Mouse (Mus musculus) limb, embryonic 14.5 days (tissue): ENCODE measurements around the gene Tmem239. TPM values are rescaled to one million over a fixed set of nuclear protein-coding genes. Genes with fewer than 3 reads are reported as not detected.

Experiments
- ATAC-seq: fragments of 200-750 bp; cut with Nextera tagmentation; 2 replicates; pipeline ENCODE4 v1.8.0; 2017; ENCODE audit warnings: low read depth, moderate number of reproducible peaks, moderate TSS enrichment; ENCODE audit not compliant: low FRiP score
- DNase-seq: peaks from one replicate; pipeline ENCODE4 v3.0.0-alpha.2; 2015; ENCODE audit warnings: low spot score
- H3K27ac ChIP-seq: fragments of 300-500 bp; sonication (generic); replicated peaks from 2 replicates; pipeline ENCODE4 v1.5.1; 2014; ENCODE audit warnings: low read depth, mild to moderate bottlenecking, low read length, moderate library complexity, mixed read lengths
- H3K27me3 ChIP-seq: fragments of 300-500 bp; sonication (generic); 2 replicates; pipeline ENCODE4 v1.6.1; 2014; ENCODE audit warnings: low read length, mixed read lengths; ENCODE audit not compliant: control insufficient read depth, insufficient read depth
- H3K36me3 ChIP-seq: fragments of 300-500 bp; sonication (generic); 2 replicates; pipeline ENCODE4 v1.6.1; 2014; ENCODE audit warnings: mild to moderate bottlenecking, low read length, moderate library complexity, mixed read lengths; ENCODE audit not compliant: control insufficient read depth, insufficient read depth
- H3K4me1 ChIP-seq: fragments of 300-500 bp; sonication (generic); 2 replicates; pipeline ENCODE4 v1.6.1; 2014; ENCODE audit warnings: antibody characterized with exemption, low read length, mixed read lengths; ENCODE audit not compliant: control insufficient read depth, insufficient read depth
- H3K4me2 ChIP-seq: fragments of 300-500 bp; sonication (generic); replicated peaks from 2 replicates; pipeline ENCODE4 v1.6.1; 2014; ENCODE audit warnings: low read depth, mild to moderate bottlenecking, low read length, moderate library complexity; ENCODE audit not compliant: severe bottlenecking
- H3K4me3 ChIP-seq: fragments of 300-500 bp; sonication (generic); replicated peaks from 2 replicates; pipeline ENCODE4 v1.5.1; 2014; ENCODE audit warnings: low read length
- H3K9ac ChIP-seq: fragments of 300-500 bp; sonication (generic); 2 replicates; pipeline ENCODE4 v1.6.1; 2014; ENCODE audit warnings: mild to moderate bottlenecking, low read depth, low read length, moderate library complexity; ENCODE audit not compliant: severe bottlenecking
- H3K9me3 ChIP-seq: fragments of 300-500 bp; sonication (generic); 2 replicates; pipeline ENCODE4 v1.6.1; 2016; ENCODE audit warnings: low read length; ENCODE audit not compliant: control insufficient read depth
- POLR2A ChIP-seq: fragments of 200-500 bp; IDR thresholded peaks from 2 replicates; pipeline ENCODE4 v1.8.0; 2012; ENCODE audit warnings: inconsistent platforms, mild to moderate bottlenecking, moderate library complexity, borderline replicate concordance; ENCODE audit not compliant: insufficient read depth, insufficient read length; ENCODE audit errors: extremely low read depth
- WGBS: fragments of 180-500 bp; shearing (Covaris S2); extraction: QIAGEN DNeasy Blood & Tissue Kit; methylation state at CpG from one replicate; pipeline ENCODE4 v1.1.7; 2014; 5-methylcytosine and 5-hydroxymethylcytosine counted together
- polyA plus RNA-seq, 2 experiments: library from polyadenylated mRNA; depleted of rRNA in 1 of 2; stranded (reverse) in 1 of 2; unstranded in 1 of 2; fragments of >200 nt; fragmentation: Nextera tagmentation in 1 of 2; extraction: Ambion mirVana in 1 of 2; gene quantifications; 2 replicates each; pipeline versions ENCODE4 v1.2.1 to v1.2.3; 2012 to 2014

The Tmem239 gene
- polyA plus RNA-seq, 2 experiments = not detected

DNA sequence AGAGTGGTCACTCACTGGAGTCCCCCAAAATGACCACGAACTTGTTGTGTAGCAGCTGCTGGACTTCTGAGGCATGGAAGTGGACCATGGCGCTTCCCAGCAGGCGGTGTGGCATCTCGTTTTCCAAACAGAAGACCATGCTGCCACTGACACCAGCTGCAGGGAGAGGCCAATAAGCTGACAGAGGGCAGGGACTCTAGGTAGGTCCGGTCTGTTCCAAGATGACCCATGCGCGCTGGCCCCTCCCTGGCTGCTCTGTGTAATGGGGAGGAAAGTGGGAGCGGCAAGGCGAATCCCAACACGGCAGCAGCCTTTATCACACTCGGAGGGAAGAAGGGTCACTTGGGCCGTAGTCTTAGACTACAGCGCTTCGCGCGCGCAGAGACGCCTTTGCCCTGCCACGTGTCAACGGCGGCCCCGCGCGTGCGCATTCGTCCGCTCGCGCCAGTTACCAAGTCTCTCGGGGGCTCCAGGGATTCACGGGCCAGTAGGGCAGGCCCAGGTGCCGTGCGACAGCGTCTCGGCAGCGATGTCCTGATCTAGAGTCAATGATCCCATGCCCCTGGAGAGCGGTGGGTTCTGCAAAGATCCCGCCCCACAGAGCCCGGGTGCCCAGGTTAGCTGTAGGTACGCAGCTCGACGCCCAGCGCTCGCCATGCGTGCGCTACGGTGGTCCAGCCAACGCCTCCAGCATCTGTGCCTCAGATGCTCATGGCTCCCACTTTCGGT lies 17.3 kb downstream of the Tmem239 start:
- H3K9ac ChIP-seq = peak overlapping the region; percentile 70
- WGBS = 16% methylated on average over 45 of the region's 49 CpGs
- peak overlapping the region; percentile 89 for H3K4me2 ChIP-seq
- no peaks in the 10 kb centered on the region for H3K27me3 ChIP-seq
- H3K4me3 ChIP-seq = peak overlapping the region; percentile 71
- TF ChIP-seq POLR2A = no peak; the same call in 1 of the 2 replicates
- H3K27ac ChIP-seq = peak overlapping the region; percentile 95
- peak; percentile 68 for DNase-seq
- H3K4me1 ChIP-seq = peaks cover 17% of the 10 kb centered on the region
- peak; percentile 74 for ATAC-seq
- peaks cover 14% of the 10 kb centered on the region for H3K36me3 ChIP-seq
- no peaks in the 10 kb centered on the region for H3K9me3 ChIP-seq

GRCm38 (mm10) chr2:130424126-130424853 lies 18.0 kb downstream of the Tmem239 start, which contains the start of the genes Vps16 and Pced1a:
TSS of gene Vps16 (plus strand) at chr2:130424339.
TSS of gene Pced1a (minus strand) at chr2:130424701.
- peak within 1 kb of the TSS; percentile 95 for H3K27ac ChIP-seq
- DNase-seq (peak; percentile 90), ATAC-seq (peak; percentile 97)
- peak within 1 kb of the TSS; percentile 89 for H3K4me2 ChIP-seq
- H3K9ac ChIP-seq = peak within 1 kb of the TSS; percentile 70
- H3K4me1 ChIP-seq = peaks cover 17% of the 10 kb centered on the region
- H3K27me3 ChIP-seq = no peaks in the 10 kb centered on the region
- under 1% methylated on average over 58 of the region's 58 CpGs for WGBS
- no peaks in the 10 kb centered on the region for H3K9me3 ChIP-seq
- TF ChIP-seq POLR2A = peak; percentile 80; the same call in 1 of the 2 replicates
- 0 out of 2 replicates have a peak, but pooled peaks cover 7% of the 10 kb centered on the region for H3K36me3 ChIP-seq
- H3K4me3 ChIP-seq = peak within 1 kb of the TSS; percentile 71

GRCm38 (mm10) chr2:130425112-130425511 lies 18.8 kb downstream of the Tmem239 start:
- no peaks in the 10 kb centered on the region for H3K27me3 ChIP-seq
- H3K36me3 ChIP-seq = 0 out of 2 replicates have a peak, but pooled peaks cover 3% of the 10 kb centered on the region
- H3K9me3 ChIP-seq = no peaks in the 10 kb centered on the region
- DNase-seq = no peak
- peak overlapping the region; percentile 71 for H3K4me3 ChIP-seq
- peaks cover 17% of the 10 kb centered on the region for H3K4me1 ChIP-seq
- H3K27ac ChIP-seq = no peak overlapping the region
- peak overlapping the region; percentile 70 for H3K9ac ChIP-seq
- WGBS = 51% methylated on average over 5 of the region's 5 CpGs
- ATAC-seq = no peak
- peak overlapping the region; percentile 89 for H3K4me2 ChIP-seq
- TF ChIP-seq POLR2A = no peak

GRCm38 (mm10) chr2:130429851-130430250 lies 23.6 kb downstream of the Tmem239 start:
- no peak overlapping the region for H3K4me3 ChIP-seq
- no peak overlapping the region for H3K9ac ChIP-seq
- ATAC-seq = no peak
- TF ChIP-seq POLR2A = no peak
- no peak for DNase-seq
- no peak overlapping the region for H3K4me2 ChIP-seq
- no peaks in the 10 kb centered on the region for H3K9me3 ChIP-seq
- whole genome bisulfite sequencing = 90% methylated on average over 2 of the region's 2 CpGs
- no peaks in the 10 kb centered on the region for H3K27me3 ChIP-seq
- H3K27ac ChIP-seq = no peak overlapping the region
- H3K36me3 ChIP-seq = peaks cover 17% of the 10 kb centered on the region
- H3K4me1 ChIP-seq = peaks cover 6% of the 10 kb centered on the region

GRCm38 (mm10) chr2:130430484-130430883 lies 24.2 kb downstream of the Tmem239 start:
- WGBS = 87% methylated on average over 3 of the region's 3 CpGs
- no peaks in the 10 kb centered on the region for H3K9me3 ChIP-seq
- DNase-seq = no peak
- no peak for TF ChIP-seq POLR2A
- no peaks in the 10 kb centered on the region for H3K27me3 ChIP-seq
- H3K4me3 ChIP-seq = no peak overlapping the region
- ATAC-seq = no peak
- H3K36me3 ChIP-seq = peaks cover 17% of the 10 kb centered on the region
- H3K27ac ChIP-seq = no peak overlapping the region
- H3K4me1 ChIP-seq = no peaks in the 10 kb centered on the region
- H3K4me2 ChIP-seq = no peak overlapping the region
- no peak overlapping the region for H3K9ac ChIP-seq
